Mouse (Mus musculus) heart, postnatal 36 days (tissue): Measurements from ENCODE around the gene Dnah10. TPM values are rescaled to one million over a fixed set of nuclear protein-coding genes. Genes with fewer than 3 reads are reported as not detected.
"Not testable (repeated sequence)": the region's sequence is repeated elsewhere in the genome, so short reads cannot be mapped to it uniquely, and the experiment has no call there.

Source experiments
- DNase-seq, 2 experiments: peaks; one replicate each; pipeline ENCODE4 v3.0.0; 2021 to 2022
- intact Hi-C: fragments of 180-260 bp; cut with DNase I; formaldehyde crosslinking; loops from one replicate; pipeline ENCODE4 v1.15.1; 2025
- total RNA-seq, 2 experiments: library from RNA; stranded (reverse); gene quantifications; 2 replicates each; pipeline ENCODE4 v1.2.3; 2021

The Dnah10 gene
- under 1 TPM in 1 of 2 experiments, not detected in 1; 0.06 TPM for total RNA-seq

DNA sequence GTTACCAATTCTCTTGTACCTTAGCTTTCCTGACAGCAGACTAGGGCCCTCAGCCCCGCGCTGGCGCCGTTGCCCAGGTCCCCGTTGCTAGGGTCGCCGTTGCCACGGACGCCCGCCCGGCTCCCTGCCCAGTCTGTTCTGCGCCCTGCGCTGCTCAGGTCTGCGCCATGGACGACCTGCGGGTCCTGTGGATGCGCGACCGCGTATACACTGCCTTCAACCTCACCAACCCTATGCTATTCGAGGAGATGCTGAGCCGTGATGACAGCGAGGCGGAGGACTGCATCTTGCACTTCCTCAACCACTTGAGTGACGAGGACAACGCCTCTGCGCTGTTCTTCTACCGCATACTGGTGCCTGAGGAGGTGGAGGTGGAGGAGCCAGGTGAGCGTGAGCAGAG, at the start of gene Dnah10:
Gene Dnah10 (plus strand): TSS at position 89 of the 400 bp plus-strand sequence.
- intact Hi-C loops: no loop called here
- DNase-seq: no peak

GRCm38 (mm10) chr5:124713741-124714140, 11.1 kb upstream of the Dnah10 start:
- intact Hi-C loops: no loop called here

DNA sequence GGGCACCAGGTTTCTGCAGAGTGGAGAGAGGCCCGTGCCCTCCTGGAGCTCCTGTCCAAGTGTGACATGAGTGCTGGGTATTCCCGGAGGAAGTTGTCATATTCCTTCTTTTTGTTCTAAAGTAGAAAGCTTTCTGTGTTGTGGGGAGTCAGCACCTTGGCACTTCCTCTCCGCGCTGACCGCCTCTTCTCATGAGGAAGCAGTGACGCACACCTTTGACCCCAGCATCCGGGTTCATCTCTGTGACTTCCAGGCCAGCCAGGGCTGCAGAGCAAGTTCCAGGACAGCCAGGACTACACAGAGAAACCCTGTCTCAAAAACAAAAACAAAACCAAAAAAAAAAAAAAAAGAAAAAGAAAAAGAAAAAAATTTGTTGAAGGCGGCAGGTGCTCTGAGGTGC, 9.8 kb upstream of the Dnah10 start:
- intact Hi-C loops: no loop called here

More at GRCm38 (mm10) chr5:124713741-124714140, 11.1 kb upstream of the Dnah10 start:
- DNase-seq: no peak

GRCm38 (mm10) chr5:124717969-124718368, 6.9 kb upstream of the Dnah10 start:
- no peak for DNase-seq
- intact Hi-C loops: no loop called here

More for the DNA sequence above, 9.8 kb upstream of the Dnah10 start:
- DNase-seq: peak; percentile 18 to 28

DNA sequence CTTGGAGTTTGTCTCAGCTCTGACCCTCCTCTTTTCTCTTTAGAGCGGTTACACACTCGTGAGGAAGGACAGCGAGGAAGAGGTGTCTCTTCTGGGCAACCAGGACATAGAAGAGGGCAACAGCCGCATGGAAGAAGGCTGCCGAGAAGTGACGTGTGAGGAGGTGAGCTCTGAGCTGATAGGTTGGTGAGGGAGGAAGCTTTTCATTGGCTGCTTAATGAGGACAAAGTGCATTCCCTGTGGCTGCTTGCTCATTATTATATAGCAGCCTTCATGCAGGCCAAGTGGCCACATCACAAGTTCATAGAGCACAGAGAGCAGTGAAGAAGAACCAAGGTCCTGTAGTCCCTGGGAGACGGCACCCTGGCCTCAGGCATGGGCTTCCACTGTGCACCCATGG, 6.5 kb upstream of the Dnah10 start:
- intact Hi-C loops: no loop called here
- DNase-seq: no peak

- intact Hi-C loops: no loop called here
- DNase-seq: no peak
These were observed 1.8 kb upstream of the Dnah10 start for GRCm38 (mm10) chr5:124723125-124723524.

DNA sequence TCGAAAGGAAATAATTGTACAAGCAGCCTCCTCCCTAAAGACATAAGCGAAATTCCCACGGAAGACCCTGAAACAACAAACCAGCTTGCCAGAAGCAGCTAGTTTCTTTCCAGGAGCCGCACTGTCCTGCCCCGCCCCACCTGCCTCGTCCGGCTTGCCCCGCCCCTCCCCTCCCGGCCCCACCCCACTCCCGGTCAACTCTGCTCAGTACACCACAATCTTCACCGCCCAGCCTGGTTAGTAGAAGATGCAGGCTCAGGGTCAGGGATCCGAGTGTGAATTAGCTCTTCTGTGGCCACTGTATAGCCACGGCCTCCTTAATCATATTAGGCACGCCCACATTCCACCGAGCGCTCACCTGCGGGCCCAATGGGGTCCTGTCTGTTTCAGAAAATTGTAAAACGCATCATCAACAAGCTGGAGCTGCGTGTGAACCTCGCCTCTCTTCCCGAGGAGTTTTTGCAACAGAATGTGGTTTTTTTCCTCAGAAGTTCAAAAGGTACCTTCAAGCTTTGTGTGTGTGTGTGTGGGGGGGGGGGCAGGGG, 4.8 kb downstream of the Dnah10 start:
- intact Hi-C loops: no loop called here
- DNase-seq: no peak

DNA sequence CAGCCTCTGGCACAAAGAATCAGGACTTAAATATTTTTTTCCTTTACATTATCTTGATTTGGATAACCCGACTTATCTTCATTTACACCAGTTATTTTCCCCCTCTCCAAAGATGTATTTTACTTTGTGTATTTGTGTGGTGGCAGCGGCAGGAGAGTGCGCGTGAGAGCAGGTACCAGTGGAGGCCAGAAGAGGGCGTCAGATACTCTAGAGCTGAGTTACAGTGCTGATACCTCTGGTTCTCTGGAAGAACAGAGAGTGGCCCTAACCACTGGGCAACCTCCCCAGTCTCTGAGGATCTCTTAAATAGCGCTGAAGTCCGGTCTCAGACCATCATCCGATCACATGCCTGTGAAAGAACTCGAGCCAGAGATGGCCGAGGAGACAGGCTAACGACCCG, 9.1 kb downstream of the Dnah10 start:
- intact Hi-C loops: no loop called here
- DNase-seq: no peak

- intact Hi-C loops: no loop called here
- no peak for DNase-seq
These were observed 17.2 kb downstream of the Dnah10 start for GRCm38 (mm10) chr5:124741898-124742599.

DNA sequence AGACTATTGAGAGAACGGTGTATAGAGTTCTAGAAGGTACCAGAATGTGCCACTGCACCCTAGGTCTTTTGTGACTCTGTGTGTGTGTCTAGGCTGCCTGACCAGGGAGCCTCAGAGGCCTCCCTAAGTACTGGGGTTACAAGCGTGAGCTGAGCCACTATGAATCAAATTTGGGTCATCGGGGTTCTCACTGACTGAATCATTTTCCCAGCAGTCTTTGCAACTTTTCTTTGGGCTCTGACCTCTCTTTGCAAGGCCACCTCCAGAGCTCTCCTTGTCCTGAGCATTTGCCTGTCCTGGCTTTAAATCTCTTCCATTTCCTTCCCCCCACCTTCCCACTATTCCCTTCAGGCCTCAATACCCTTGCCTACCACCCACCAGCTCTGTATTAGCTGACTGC, 19.0 kb downstream of the Dnah10 start:
- no peak for DNase-seq
- intact Hi-C loops: no loop called here

- no peak for DNase-seq
- intact Hi-C loops: no loop called here
These were observed 21.3 kb downstream of the Dnah10 start for GRCm38 (mm10) chr5:124746220-124746619.

DNA sequence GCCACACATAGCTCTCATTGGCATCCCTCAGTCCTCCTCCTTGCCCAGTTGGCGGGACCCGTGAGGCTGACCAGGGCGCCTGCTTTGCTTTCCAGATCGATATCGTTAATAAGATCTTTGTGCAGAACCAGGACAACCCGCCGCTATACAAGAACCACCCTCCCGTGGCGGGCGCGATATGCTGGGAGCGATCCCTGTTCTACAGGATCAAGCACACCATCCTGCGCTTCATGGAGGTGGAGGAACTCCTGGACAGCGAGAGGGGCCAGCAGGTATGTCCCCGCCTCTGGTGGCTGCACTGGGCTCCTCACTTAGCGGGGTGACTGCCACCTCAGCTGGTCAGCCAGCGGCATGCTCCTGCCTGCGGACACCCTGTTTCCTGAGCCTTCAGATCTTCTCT, 23.4 kb downstream of the Dnah10 start:
- intact Hi-C loops: no loop called here
- no peak for DNase-seq

- no peak for DNase-seq
- intact Hi-C loops: no loop called here
These were observed 26.8 kb downstream of the Dnah10 start for GRCm38 (mm10) chr5:124751656-124752055.

DNA sequence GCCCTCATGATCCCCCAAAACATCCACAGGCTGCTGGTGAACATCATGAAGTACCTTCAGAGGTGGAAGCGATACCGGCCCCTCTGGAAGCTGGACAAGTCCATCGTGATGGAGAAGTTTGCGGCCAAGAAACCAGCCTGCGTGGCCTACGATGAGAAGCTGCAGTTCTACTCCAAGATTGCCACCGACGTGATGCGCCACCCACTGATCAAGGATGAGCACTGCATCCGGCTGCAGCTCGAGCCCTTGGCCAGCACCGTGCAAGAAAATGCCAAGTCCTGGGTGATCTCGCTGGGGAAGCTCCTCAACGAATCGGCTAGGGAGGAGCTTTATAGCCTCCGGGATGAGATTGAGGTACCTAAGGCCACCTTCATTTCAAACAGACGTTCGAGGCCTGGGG, 36.1 kb downstream of the Dnah10 start:
- DNase-seq: no peak
- intact Hi-C loops: no loop called here

DNA sequence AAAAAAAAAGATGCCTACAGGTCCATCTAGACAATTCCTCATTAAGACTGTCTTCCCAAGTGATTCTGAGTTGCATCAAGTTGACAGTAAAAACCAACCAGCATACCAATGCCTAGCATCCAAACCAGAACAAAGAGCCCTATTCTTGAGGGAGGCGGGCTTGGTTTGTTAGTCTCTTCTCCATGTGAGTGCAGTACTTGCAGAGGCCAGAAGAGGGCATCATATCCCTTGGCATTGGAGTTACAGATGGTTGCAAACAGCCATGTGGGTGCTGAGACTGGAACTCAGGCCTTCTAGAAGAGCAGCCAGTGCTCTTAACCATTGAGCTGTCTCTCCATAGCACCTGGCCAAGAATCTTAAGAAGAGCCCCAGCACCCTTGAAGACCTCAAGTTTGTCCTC, 36.9 kb downstream of the Dnah10 start:
- no peak for DNase-seq
- intact Hi-C loops: no loop called here

DNA sequence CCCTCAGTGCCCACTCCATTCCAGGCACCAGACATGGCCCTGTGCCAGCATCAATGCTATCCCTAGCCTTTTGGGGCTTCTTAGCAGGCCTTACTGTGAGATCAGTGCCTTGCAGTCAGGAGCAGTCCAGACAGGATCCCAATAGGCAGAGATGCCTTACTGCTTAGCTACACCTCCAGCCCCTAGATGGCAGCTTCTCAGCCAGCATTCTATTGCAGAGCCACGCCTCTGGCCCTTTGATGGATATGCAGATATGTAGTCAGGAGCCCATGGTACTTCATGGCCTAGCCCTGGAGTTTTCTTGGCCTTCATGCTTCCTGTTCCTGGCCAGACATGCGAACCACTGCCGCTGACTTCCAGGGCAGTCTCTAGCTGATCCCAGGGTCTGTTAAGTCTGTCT, 49.7 kb downstream of the Dnah10 start:
- intact Hi-C loops: no loop called here

GRCm38 (mm10) chr5:124776289-124776688, 51.4 kb downstream of the Dnah10 start:
- not testable (repeated sequence) for DNase-seq
- intact Hi-C loops: loop anchor here (1.0 kb wide), 1 partner anchor 93 kb away; no protein-coding TSS in a partner anchor

More for the DNA sequence above, 49.7 kb downstream of the Dnah10 start:
- no peak for DNase-seq

DNA sequence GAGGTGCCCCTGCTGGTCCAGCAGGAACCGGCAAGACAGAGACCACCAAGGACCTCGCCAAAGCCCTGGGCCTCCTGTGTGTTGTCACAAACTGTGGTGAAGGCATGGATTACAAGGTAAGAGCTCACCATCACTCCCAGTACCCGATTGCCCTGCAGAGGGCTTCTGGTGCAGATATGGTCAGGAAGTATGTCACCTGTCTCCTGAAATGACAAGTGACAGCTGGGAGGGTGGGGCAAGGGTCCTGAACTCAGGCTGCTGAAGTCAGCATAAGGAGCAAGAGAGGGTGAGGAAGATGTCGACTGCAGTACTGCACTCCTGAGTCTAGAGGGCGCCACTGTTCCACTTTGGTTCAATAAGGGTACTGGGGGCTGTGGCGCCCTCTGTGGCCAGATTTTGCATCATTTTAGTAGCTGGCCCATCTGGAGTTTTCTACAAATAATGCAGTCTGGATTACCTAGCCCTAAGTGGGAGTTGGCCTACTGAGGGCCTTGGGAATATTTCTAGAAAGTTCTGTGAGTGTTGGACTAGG, 52.4 kb downstream of the Dnah10 start:
- intact Hi-C loops: no loop called here
- DNase-seq: peak; percentile 3 to 25

DNA sequence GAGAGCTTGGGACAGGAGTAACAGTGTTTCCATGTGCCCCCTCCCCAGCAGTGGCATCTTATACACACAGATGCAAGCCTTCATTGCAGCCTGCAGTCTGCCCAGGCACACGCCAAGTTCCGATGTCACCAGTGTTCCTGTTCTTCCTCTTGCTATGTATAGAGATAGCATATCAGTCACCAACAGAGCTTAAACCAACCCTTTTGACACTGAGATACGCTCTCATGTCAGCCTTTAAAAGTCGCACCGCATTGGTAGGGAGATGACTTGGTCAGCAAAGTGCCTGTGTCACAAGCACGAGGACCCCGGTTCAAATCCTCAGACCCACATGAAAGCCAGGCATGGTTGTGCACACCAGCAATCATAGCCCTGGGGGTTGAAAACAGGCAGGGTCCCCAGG, 55.0 kb downstream of the Dnah10 start:
- DNase-seq: no peak
- intact Hi-C loops: no loop called here

GRCm38 (mm10) chr5:124781696-124782095, 56.8 kb downstream of the Dnah10 start:
- intact Hi-C loops: no loop called here

GRCm38 (mm10) chr5:124785650-124786049, 60.8 kb downstream of the Dnah10 start:
- no peak for DNase-seq
- intact Hi-C loops: no loop called here

More at GRCm38 (mm10) chr5:124781696-124782095, 56.8 kb downstream of the Dnah10 start:
- no peak for DNase-seq

GRCm38 (mm10) chr5:124792112-124792511, 67.2 kb downstream of the Dnah10 start:
- no peak for DNase-seq
- intact Hi-C loops: no loop called here
